Mouse (Mus musculus): ENCODE measurements around the gene Gsdma2. TPM values are rescaled to one million over a fixed set of nuclear protein-coding genes. Genes with fewer than 3 reads are reported as not detected.

Gsdma2 gene
- polyA plus RNA-seq, 1 experiment = not detected

DNA sequence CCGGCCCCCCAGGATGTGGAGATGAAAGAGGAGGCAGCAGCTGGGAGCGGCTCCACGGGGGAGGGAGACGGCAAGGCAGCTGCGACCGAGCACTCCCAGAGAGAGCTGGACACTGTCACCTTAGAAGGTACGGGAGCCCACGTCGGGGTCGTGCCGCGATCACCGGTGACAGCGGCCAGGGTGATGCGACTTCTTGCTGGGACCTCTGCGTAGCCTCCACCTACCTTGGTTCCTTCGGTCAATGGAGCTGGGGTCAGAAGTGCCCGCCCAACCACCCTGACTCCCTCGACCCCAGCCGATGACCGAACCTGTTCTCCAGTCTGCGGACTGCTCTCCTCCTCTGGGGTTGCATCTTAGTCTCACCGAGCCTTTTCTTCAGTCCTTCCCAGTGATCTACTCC lies 36.3 kb downstream of the Gsdma2 start:
- H3K36me3 ChIP-seq (ENCODE audit: control insufficient read depth, insufficient read depth) = peaks cover 26% of the 10 kb centered on the region

DNA sequence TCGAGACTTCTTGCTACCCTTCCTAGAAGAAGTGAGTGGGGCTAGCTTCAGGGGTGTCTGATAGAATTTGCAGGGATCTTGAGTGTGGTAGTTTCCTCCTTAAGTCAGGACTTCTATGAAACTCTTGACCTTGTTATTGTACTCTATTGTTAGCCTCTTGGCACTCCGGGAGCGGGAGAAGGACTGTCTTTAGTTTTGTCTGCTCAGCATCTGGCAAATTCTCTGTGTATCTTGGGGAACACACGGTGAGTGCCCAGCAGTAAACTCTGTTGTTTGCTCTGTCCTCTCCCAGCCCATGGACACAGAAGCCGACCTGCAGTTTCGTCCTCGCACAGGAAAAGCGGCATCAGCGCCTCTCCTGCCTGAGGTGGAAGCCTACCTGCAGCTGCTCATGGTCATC lies 39.1 kb downstream of the Gsdma2 start:
- TF ChIP-seq POLR2A (IDR thresholded peaks at IDR 0.05; ENCODE audit: insufficient read length, low read depth) (no peak), REST (IDR thresholded peaks at IDR 0.05; ENCODE audit: insufficient read depth, insufficient read length) (no peak), CEBPB (IDR thresholded peaks at IDR 0.05; ENCODE audit: insufficient read depth, poor library complexity, severe bottlenecking) (no peak), E2F4 (IDR thresholded peaks at IDR 0.05; ENCODE audit: insufficient read depth) (no peak), SRF (IDR thresholded peaks at IDR 0.05; ENCODE audit: control insufficient read depth, insufficient read length, low read depth) (no peak), MYOD1 (IDR thresholded peaks at IDR 0.05; ENCODE audit: control insufficient read depth in 1 of 3, insufficient read length in 2 of 3, low read depth in 2 of 3) (no peak), TCF12 (IDR thresholded peaks at IDR 0.05; ENCODE audit: insufficient read depth, poor library complexity, severe bottlenecking) (no peak), TCF3 (IDR thresholded peaks at IDR 0.05; ENCODE audit: insufficient read length, low read depth) (no peak), MYOG (IDR thresholded peaks at IDR 0.05; ENCODE audit: control insufficient read depth in 1 of 3, insufficient read depth in 1 of 3, insufficient read length in 2 of 3, low read depth in 2 of 3) (no peak), MAX (IDR thresholded peaks at IDR 0.05; ENCODE audit: low read depth) (no peak), POLR2AphosphoS2 (IDR thresholded peaks at IDR 0.05; ENCODE audit: insufficient read length, low read depth) (no peak), USF1 (IDR thresholded peaks at IDR 0.05; ENCODE audit: low read depth) (no peak)
- H3K79me2 ChIP-seq (ENCODE audit: control insufficient read depth, insufficient read depth) = peaks cover 28% of the 10 kb centered on the region
- H3K27me3 ChIP-seq (ENCODE audit: control insufficient read depth, insufficient read depth, insufficient read length) = no peaks in the 10 kb centered on the region
- H3K4me2 ChIP-seq (ENCODE audit: low read depth) = no peak overlapping the region
- no peak overlapping the region for H3ac ChIP-seq (ENCODE audit: control insufficient read depth, insufficient read length)
- peaks cover 45% of the 10 kb centered on the region for H3K36me3 ChIP-seq (ENCODE audit: control insufficient read depth, insufficient read depth)
- no peak overlapping the region for H3K4me3 ChIP-seq

More for the DNA sequence above, 36.3 kb downstream of the Gsdma2 start:
- Histone ChIP-seq H3K4me3 (peak overlapping the region; percentile 96), H3K27me3 (ENCODE audit: control insufficient read depth, insufficient read depth, insufficient read length) (no peaks in the 10 kb centered on the region), H3ac (ENCODE audit: control insufficient read depth, insufficient read length) (peak overlapping the region; percentile 87), H3K4me2 (ENCODE audit: low read depth) (peak overlapping the region; percentile 73), H3K79me2 (ENCODE audit: control insufficient read depth, insufficient read depth) (peaks cover 28% of the 10 kb centered on the region)
- TF ChIP-seq MYOG (IDR thresholded peaks at IDR 0.05; ENCODE audit: control insufficient read depth in 1 of 3, insufficient read depth in 1 of 3, insufficient read length in 2 of 3, low read depth in 2 of 3) (no peak), CEBPB (IDR thresholded peaks at IDR 0.05; ENCODE audit: insufficient read depth, poor library complexity, severe bottlenecking) (no peak), MYOD1 (IDR thresholded peaks at IDR 0.05; ENCODE audit: control insufficient read depth in 1 of 3, insufficient read length in 2 of 3, low read depth in 2 of 3) (no peak), TCF3 (IDR thresholded peaks at IDR 0.05; ENCODE audit: insufficient read length, low read depth) (no peak), USF1 (IDR thresholded peaks at IDR 0.05; ENCODE audit: low read depth) (no peak)

DNA sequence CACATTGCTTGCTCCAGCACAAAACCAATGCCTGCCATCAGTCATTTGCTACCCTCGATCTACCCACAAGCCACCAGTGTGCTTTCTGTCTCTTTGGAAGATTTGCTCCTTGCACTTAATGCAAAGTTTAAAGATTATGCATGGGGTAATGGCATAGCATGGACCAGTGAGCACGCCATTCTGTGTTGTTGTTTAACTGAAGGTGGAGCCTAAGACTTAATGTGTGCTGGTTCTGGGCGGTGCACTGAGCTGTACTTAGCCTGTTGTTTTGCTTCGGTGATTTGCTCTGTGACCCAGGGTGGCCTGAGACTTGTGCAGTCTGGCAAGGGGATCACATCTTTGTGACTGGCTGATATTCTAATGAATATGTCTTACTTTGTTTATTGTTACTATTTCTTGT lies 40.4 kb downstream of the Gsdma2 start:
- H3K27me3 ChIP-seq (ENCODE audit: control insufficient read depth, insufficient read depth, insufficient read length) = no peaks in the 10 kb centered on the region
- H3ac ChIP-seq (ENCODE audit: control insufficient read depth, insufficient read length) = no peak overlapping the region
- H3K36me3 ChIP-seq (ENCODE audit: control insufficient read depth, insufficient read depth) = peaks cover 56% of the 10 kb centered on the region
- TF ChIP-seq E2F4 (IDR thresholded peaks at IDR 0.05; ENCODE audit: insufficient read depth) (no peak), SRF (IDR thresholded peaks at IDR 0.05; ENCODE audit: control insufficient read depth, insufficient read length, low read depth) (no peak), POLR2A (IDR thresholded peaks at IDR 0.05; ENCODE audit: insufficient read length, low read depth) (no peak), MYOD1 (IDR thresholded peaks at IDR 0.05; ENCODE audit: control insufficient read depth in 1 of 3, insufficient read length in 2 of 3, low read depth in 2 of 3) (no peak), TCF3 (IDR thresholded peaks at IDR 0.05; ENCODE audit: insufficient read length, low read depth) (no peak), REST (IDR thresholded peaks at IDR 0.05; ENCODE audit: insufficient read depth, insufficient read length) (no peak), MYOG (IDR thresholded peaks at IDR 0.05; ENCODE audit: control insufficient read depth in 1 of 3, insufficient read depth in 1 of 3, insufficient read length in 2 of 3, low read depth in 2 of 3) (no peak), POLR2AphosphoS2 (IDR thresholded peaks at IDR 0.05; ENCODE audit: insufficient read length, low read depth) (no peak), MAX (IDR thresholded peaks at IDR 0.05; ENCODE audit: low read depth) (no peak), TCF12 (IDR thresholded peaks at IDR 0.05; ENCODE audit: insufficient read depth, poor library complexity, severe bottlenecking) (no peak), CEBPB (IDR thresholded peaks at IDR 0.05; ENCODE audit: insufficient read depth, poor library complexity, severe bottlenecking) (no peak), USF1 (IDR thresholded peaks at IDR 0.05; ENCODE audit: low read depth) (no peak)
- H3K4me3 ChIP-seq = no peak overlapping the region
- H3K79me2 ChIP-seq (ENCODE audit: control insufficient read depth, insufficient read depth) = peaks cover 28% of the 10 kb centered on the region
- H3K4me2 ChIP-seq (ENCODE audit: low read depth) = no peak overlapping the region

DNA sequence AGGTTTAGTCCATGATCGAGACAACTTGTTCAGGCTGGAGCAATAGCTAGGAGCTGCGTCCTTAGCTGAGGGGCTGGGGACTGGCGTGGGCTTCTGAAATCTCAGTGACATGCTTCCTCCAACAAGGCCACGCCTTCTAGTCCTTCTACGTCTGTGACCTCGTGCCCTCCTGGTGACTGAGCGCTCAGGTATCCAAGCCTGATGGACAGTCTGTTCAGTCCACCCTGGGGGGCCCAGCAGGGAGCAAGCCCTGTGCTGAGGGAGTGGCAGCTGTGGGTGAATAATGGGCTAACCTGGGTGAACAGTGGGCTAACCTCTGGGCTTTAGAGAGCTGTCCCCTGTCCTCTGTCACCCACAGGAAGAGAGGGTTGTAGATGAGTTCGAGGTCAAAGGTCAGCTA lies 41.5 kb downstream of the Gsdma2 start:
- no peak overlapping the region for H3K4me3 ChIP-seq
- peaks cover 22% of the 10 kb centered on the region for H3K79me2 ChIP-seq (ENCODE audit: control insufficient read depth, insufficient read depth)
- H3K36me3 ChIP-seq (ENCODE audit: control insufficient read depth, insufficient read depth) = peaks cover 56% of the 10 kb centered on the region
- H3ac ChIP-seq (ENCODE audit: control insufficient read depth, insufficient read length) = no peak overlapping the region
- TF ChIP-seq USF1 (IDR thresholded peaks at IDR 0.05; ENCODE audit: low read depth) (no peak), TCF12 (IDR thresholded peaks at IDR 0.05; ENCODE audit: insufficient read depth, poor library complexity, severe bottlenecking) (no peak), TCF3 (IDR thresholded peaks at IDR 0.05; ENCODE audit: insufficient read length, low read depth) (no peak), E2F4 (IDR thresholded peaks at IDR 0.05; ENCODE audit: insufficient read depth) (no peak), POLR2A (IDR thresholded peaks at IDR 0.05; ENCODE audit: insufficient read length, low read depth) (no peak), SRF (IDR thresholded peaks at IDR 0.05; ENCODE audit: control insufficient read depth, insufficient read length, low read depth) (no peak), CEBPB (IDR thresholded peaks at IDR 0.05; ENCODE audit: insufficient read depth, poor library complexity, severe bottlenecking) (no peak), MAX (IDR thresholded peaks at IDR 0.05; ENCODE audit: low read depth) (no peak), POLR2AphosphoS2 (IDR thresholded peaks at IDR 0.05; ENCODE audit: insufficient read length, low read depth) (no peak), REST (IDR thresholded peaks at IDR 0.05; ENCODE audit: insufficient read depth, insufficient read length) (no peak), MYOD1 (IDR thresholded peaks at IDR 0.05; ENCODE audit: control insufficient read depth in 1 of 3, insufficient read length in 2 of 3, low read depth in 2 of 3) (no peak), MYOG (IDR thresholded peaks at IDR 0.05; ENCODE audit: control insufficient read depth in 1 of 3, insufficient read depth in 1 of 3, insufficient read length in 2 of 3, low read depth in 2 of 3) (no peak)
- no peak overlapping the region for H3K4me2 ChIP-seq (ENCODE audit: low read depth)
- H3K27me3 ChIP-seq (ENCODE audit: control insufficient read depth, insufficient read depth, insufficient read length) = no peaks in the 10 kb centered on the region

All from myocyte (in vitro differentiated cells).